Mouse (Mus musculus) heart, postnatal 0 days (tissue): ENCODE results near the gene Crb1. TPM values are rescaled to one million over a fixed set of nuclear protein-coding genes. Genes with fewer than 3 reads are reported as not detected.
A peak's percentile ranks its signal among the peaks of the same experiment; 100 is the strongest.

Source experiments
- ATAC-seq: fragments of 200-750 bp; cut with Nextera tagmentation; 2 replicates; pipeline ENCODE4 v1.8.0; 2017; ENCODE audit warnings: low read depth, moderate number of reproducible peaks, moderate library complexity; ENCODE audit not compliant: insufficient read depth
- DNase-seq: peaks from one replicate; pipeline ENCODE4 v3.0.0-alpha.2; 2016; ENCODE audit warnings: low spot score
- H3K27ac ChIP-seq: fragments of 300-500 bp; sonication (generic); 2 replicates; pipeline ENCODE4 v1.5.1; 2014; ENCODE audit warnings: low read depth, mild to moderate bottlenecking
- H3K27me3 ChIP-seq: fragments of 300-500 bp; sonication (generic); 2 replicates; pipeline ENCODE4 v1.6.1; 2014; ENCODE audit warnings: low read length, mixed read lengths; ENCODE audit not compliant: control insufficient read depth, insufficient read depth
- H3K36me3 ChIP-seq: fragments of 300-500 bp; sonication (generic); replicated peaks from 2 replicates; pipeline ENCODE4 v1.6.1; 2014; ENCODE audit warnings: low read length, mixed read lengths; ENCODE audit not compliant: control insufficient read depth, insufficient read depth
- H3K4me1 ChIP-seq: fragments of 300-500 bp; sonication (generic); 2 replicates; pipeline ENCODE4 v1.6.1; 2014; ENCODE audit warnings: antibody characterized with exemption; ENCODE audit not compliant: control insufficient read depth, insufficient read depth
- H3K4me2 ChIP-seq: fragments of 300-500 bp; sonication (generic); 2 replicates; pipeline ENCODE4 v1.6.1; 2014; ENCODE audit warnings: low read depth, mild to moderate bottlenecking, low read length, moderate library complexity
- H3K4me3 ChIP-seq: fragments of 300-500 bp; sonication (generic); 2 replicates; pipeline ENCODE4 v1.5.1; 2014; ENCODE audit warnings: low read depth, low read length
- H3K9ac ChIP-seq: fragments of 300-500 bp; sonication (generic); replicated peaks from 2 replicates; pipeline ENCODE4 v1.6.1; 2014; ENCODE audit warnings: low read depth, low read length, mixed read lengths
- H3K9me3 ChIP-seq: fragments of 300-500 bp; sonication (generic); replicated peaks from 2 replicates; pipeline ENCODE4 v1.6.1; 2016; ENCODE audit warnings: low read length; ENCODE audit not compliant: control insufficient read depth
- CTCF ChIP-seq: IDR thresholded peaks from 2 replicates; pipeline ENCODE4 v1.5.1; 2016; ENCODE audit warnings: antibody characterized with exemption, control low read depth, low read depth
- EP300 ChIP-seq: IDR thresholded peaks from 2 replicates; pipeline ENCODE4 v1.6.1; 2016; ENCODE audit warnings: antibody characterized with exemption, low read depth
- whole genome bisulfite sequencing: fragments of 180-500 bp; shearing (Covaris S2); extraction: QIAGEN DNeasy Blood & Tissue Kit; methylation state at CpG from one replicate; pipeline ENCODE4 v1.1.7; 2014; 5-methylcytosine and 5-hydroxymethylcytosine counted together
- polyA plus RNA-seq: library from polyadenylated mRNA; unstranded; fragments of >200 nt; fragmentation: Nextera tagmentation; extraction: Ambion mirVana; gene quantifications from 2 replicates; pipeline ENCODE4 v1.2.1, GENCODE M21; 2015
- total RNA-seq: library from RNA; depleted of rRNA; stranded (reverse); fragments of >200 nt; gene quantifications from 2 replicates; pipeline ENCODE4 v1.2.3, GENCODE M21; 2014; ENCODE audit warnings: low replicate concordance; rRNA removed

The Crb1 gene
- total RNA-seq = 0.38 TPM in 1 of 2 replicates, not detected in the other
- polyA plus RNA-seq = 0.12 and 0.16 TPM in 2 replicates

GRCm38 (mm10) chr1:139376638-139377286 lies at the start of gene Crb1:
Gene Crb1 (minus strand): TSS chr1:139377100.
- WGBS = 16% methylated on average over 5 of the region's 5 CpGs
- Histone ChIP-seq H3K4me2 (no peak within 1 kb of the TSS), H3K27me3 (no peaks in the 10 kb centered on the region), H3K36me3 (no peaks in the 10 kb centered on the region), H3K9me3 (no peaks in the 10 kb centered on the region), H3K4me1 (no peaks in the 10 kb centered on the region), H3K4me3 (no peak within 1 kb of the TSS), H3K9ac (no peak within 1 kb of the TSS), H3K27ac (no peak within 1 kb of the TSS)
- DNase-seq = no peak
- ATAC-seq = no peak
- TF ChIP-seq EP300 = no peak
- TF ChIP-seq CTCF = no peak

GRCm38 (mm10) chr1:139425006-139425405 lies 48.1 kb upstream of the Crb1 start:
- no peaks in the 10 kb centered on the region for H3K27me3 ChIP-seq
- no peak for TF ChIP-seq CTCF
- TF ChIP-seq EP300 = no peak
- H3K4me1 ChIP-seq = peaks cover 34% of the 10 kb centered on the region
- no peaks in the 10 kb centered on the region for H3K9me3 ChIP-seq
- H3K27ac ChIP-seq = no peak overlapping the region
- peak overlapping the region; percentile 26 for H3K4me3 ChIP-seq
- DNase-seq (no peak), ATAC-seq (no peak)
- H3K9ac ChIP-seq = peak overlapping the region; percentile 40
- peak overlapping the region; percentile 57 for H3K4me2 ChIP-seq
- WGBS = 24% methylated on average over 3 of the region's 3 CpGs
- H3K36me3 ChIP-seq = peaks cover 9% of the 10 kb centered on the region; the same call in 1 of the 2 replicates

- no peak overlapping the region for H3K27ac ChIP-seq
- no peak for TF ChIP-seq EP300
- TF ChIP-seq CTCF = no peak
- peak overlapping the region; percentile 67 for H3K4me2 ChIP-seq
- 12% methylated on average over 10 of the region's 10 CpGs for WGBS
- no peaks in the 10 kb centered on the region for H3K36me3 ChIP-seq
- DNase-seq (no peak), ATAC-seq (no peak)
- H3K9ac ChIP-seq = peak overlapping the region; percentile 90; the same call in 1 of the 2 replicates
- no peaks in the 10 kb centered on the region for H3K9me3 ChIP-seq
- H3K4me3 ChIP-seq = peak overlapping the region; percentile 84
- H3K4me1 ChIP-seq = peaks cover 34% of the 10 kb centered on the region
- no peaks in the 10 kb centered on the region for H3K27me3 ChIP-seq
Measured at GRCm38 (mm10) chr1:139423931-139424330, 47.0 kb upstream of the Crb1 start.

GRCm38 (mm10) chr1:139422941-139423340 lies 46.0 kb upstream of the Crb1 start:
- Histone ChIP-seq H3K4me3 (peak overlapping the region; percentile 84), H3K4me2 (peak overlapping the region; percentile 67), H3K27me3 (no peaks in the 10 kb centered on the region), H3K9ac (peak overlapping the region; percentile 90), H3K9me3 (no peaks in the 10 kb centered on the region), H3K36me3 (no peaks in the 10 kb centered on the region), H3K4me1 (peaks cover 34% of the 10 kb centered on the region), H3K27ac (peak overlapping the region; percentile 89; the same call in 1 of the 2 replicates)
- TF ChIP-seq EP300 (no peak), CTCF (no peak)
- ATAC-seq (no peak), DNase-seq (no peak)
- 7% methylated on average over 10 of the region's 10 CpGs for WGBS

- no peaks in the 10 kb centered on the region for H3K27me3 ChIP-seq
- ATAC-seq (peak; percentile 96), DNase-seq (peak; percentile 82)
- TF ChIP-seq CTCF (peak; percentile 55), EP300 (no peak)
- H3K9ac ChIP-seq = peak within 1 kb of the TSS; percentile 90
- under 1% methylated on average over 79 of the region's 88 CpGs for WGBS
- H3K4me3 ChIP-seq = peak within 1 kb of the TSS; percentile 84
- H3K36me3 ChIP-seq = no peaks in the 10 kb centered on the region
- peaks cover 34% of the 10 kb centered on the region for H3K4me1 ChIP-seq
- H3K9me3 ChIP-seq = no peaks in the 10 kb centered on the region
- peak within 1 kb of the TSS; percentile 89 for H3K27ac ChIP-seq
- peak within 1 kb of the TSS; percentile 67 for H3K4me2 ChIP-seq
Measured at GRCm38 (mm10) chr1:139421875-139422791, 45.2 kb upstream of the Crb1 start, which contains the start of gene Zbtb41. Gene Zbtb41 (plus strand): TSS chr1:139422288.
